ENCODE assay signal across 35 mouse cellular contexts in the genomic region with DNA sequence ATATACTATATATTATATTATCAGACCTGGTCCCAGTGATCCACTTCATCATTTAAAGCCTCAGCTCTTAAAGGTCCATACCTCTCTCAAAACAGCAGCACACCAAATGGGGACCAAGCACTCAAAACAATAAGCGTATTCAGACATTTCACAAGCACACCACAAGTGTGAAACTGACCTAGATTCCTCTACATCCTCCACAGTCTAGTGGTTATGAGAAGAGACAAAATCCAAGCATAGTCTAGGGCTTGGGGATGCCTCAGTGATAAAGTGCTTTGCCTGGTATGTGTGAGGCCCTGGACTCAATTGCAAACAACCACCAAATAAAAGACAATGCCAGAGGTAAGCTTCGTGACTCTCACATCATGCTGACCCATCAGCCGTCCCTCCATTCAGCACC.
"Had no signal": no experiment of that assay in that cellular context is flagged by ENCODE, and none has a peak within 500 bp of the region (broad histone marks: within the 10 kb centered on the region; RNA-seq: fewer than 3 reads in every experiment).

No protein-coding gene starts in this region.

- H3K27ac ChIP-seq: heart, embryonic 10.5 days; heart, embryonic 13.5 days; heart, embryonic 15.5 days; hindbrain, embryonic 10.5 days; hindbrain, embryonic 13.5 days; hindbrain, embryonic 14.5 days; hindbrain, embryonic 15.5 days; hindbrain, postnatal 0 days; intestine, embryonic 15.5 days; kidney, embryonic 15.5 days; kidney, postnatal 0 days; layer of hippocampus, adult 2 months; left cerebral cortex, adult 2 months had no signal

- H3K27me3 ChIP-seq: heart, embryonic 12.5 days; heart, embryonic 15.5 days; hindbrain, embryonic 15.5 days; intestine, embryonic 15.5 days; kidney, embryonic 15.5 days had no signal

- H3K4me3 ChIP-seq: heart, embryonic 10.5 days; heart, embryonic 12.5 days; heart, embryonic 13.5 days; heart, embryonic 15.5 days; hindbrain, embryonic 10.5 days; hindbrain, embryonic 13.5 days; hindbrain, embryonic 15.5 days; intestine, embryonic 15.5 days; kidney, embryonic 15.5 days; layer of hippocampus, adult 2 months; left cerebral cortex, adult 2 months had no signal

- H3K4me2 ChIP-seq: heart, embryonic 11.5 days; heart, embryonic 12.5 days; heart, embryonic 13.5 days; heart, embryonic 15.5 days; hindbrain, embryonic 13.5 days; hindbrain, embryonic 14.5 days; hindbrain, embryonic 15.5 days; intestine, embryonic 15.5 days; kidney, embryonic 15.5 days had no signal

- H3K9me3 ChIP-seq: heart, embryonic 10.5 days; heart, embryonic 12.5 days; heart, embryonic 13.5 days; heart, embryonic 15.5 days; hindbrain, embryonic 10.5 days; hindbrain, embryonic 13.5 days; hindbrain, embryonic 15.5 days; intestine, embryonic 15.5 days; kidney, embryonic 15.5 days had no signal

- H3K9ac ChIP-seq: heart, embryonic 12.5 days; heart, embryonic 13.5 days; heart, embryonic 15.5 days; hindbrain, embryonic 13.5 days; hindbrain, embryonic 14.5 days; hindbrain, embryonic 15.5 days; intestine, embryonic 15.5 days; kidney, embryonic 15.5 days had no signal

- H3K4me1 ChIP-seq: heart, embryonic 10.5 days; heart, embryonic 12.5 days; heart, embryonic 13.5 days; heart, embryonic 15.5 days; hindbrain, embryonic 13.5 days; hindbrain, embryonic 15.5 days; intestine, embryonic 15.5 days; kidney, embryonic 15.5 days had no signal

- DNase-seq: heart, postnatal 10 days; heart, postnatal 14 days; heart, postnatal 36 days; heart, postnatal 4 days; kidney, adult 11 months; kidney, adult 18-20 months; kidney, adult 2 months; kidney, adult 8-10 months; kidney, adult 9 months; kidney, postnatal 10 days; kidney, postnatal 14 days; kidney, postnatal 25 days; kidney, postnatal 36 days; kidney, postnatal 4 days; layer of hippocampus, adult 9-11 months; layer of hippocampus, postnatal 36 days had no signal

- H3K36me3 ChIP-seq: heart, embryonic 10.5 days; heart, embryonic 12.5 days; heart, embryonic 13.5 days; heart, embryonic 15.5 days; hindbrain, embryonic 10.5 days; hindbrain, embryonic 13.5 days; hindbrain, embryonic 15.5 days; intestine, embryonic 15.5 days; kidney, embryonic 15.5 days had no signal

- ATAC-seq: hindbrain, embryonic 16.5 days; hindbrain, postnatal 0 days; inflammation-experienced regulatory T-cells, adult 6 months; intestine, embryonic 15.5 days; intestine, embryonic 16.5 days; intestine, postnatal 0 days had no signal
